Mouse (Mus musculus): ENCODE data around the gene Raver1. TPM values are rescaled to one million over a fixed set of nuclear protein-coding genes. Genes with fewer than 3 reads are reported as not detected.
"Not testable (repeated sequence)": the region's sequence is repeated elsewhere in the genome, so short reads cannot be mapped to it uniquely, and the experiment has no call there.

The Raver1 gene
- polyA plus RNA-seq, 1 experiment from 2014 or later, result 60.8 TPM

DNA sequence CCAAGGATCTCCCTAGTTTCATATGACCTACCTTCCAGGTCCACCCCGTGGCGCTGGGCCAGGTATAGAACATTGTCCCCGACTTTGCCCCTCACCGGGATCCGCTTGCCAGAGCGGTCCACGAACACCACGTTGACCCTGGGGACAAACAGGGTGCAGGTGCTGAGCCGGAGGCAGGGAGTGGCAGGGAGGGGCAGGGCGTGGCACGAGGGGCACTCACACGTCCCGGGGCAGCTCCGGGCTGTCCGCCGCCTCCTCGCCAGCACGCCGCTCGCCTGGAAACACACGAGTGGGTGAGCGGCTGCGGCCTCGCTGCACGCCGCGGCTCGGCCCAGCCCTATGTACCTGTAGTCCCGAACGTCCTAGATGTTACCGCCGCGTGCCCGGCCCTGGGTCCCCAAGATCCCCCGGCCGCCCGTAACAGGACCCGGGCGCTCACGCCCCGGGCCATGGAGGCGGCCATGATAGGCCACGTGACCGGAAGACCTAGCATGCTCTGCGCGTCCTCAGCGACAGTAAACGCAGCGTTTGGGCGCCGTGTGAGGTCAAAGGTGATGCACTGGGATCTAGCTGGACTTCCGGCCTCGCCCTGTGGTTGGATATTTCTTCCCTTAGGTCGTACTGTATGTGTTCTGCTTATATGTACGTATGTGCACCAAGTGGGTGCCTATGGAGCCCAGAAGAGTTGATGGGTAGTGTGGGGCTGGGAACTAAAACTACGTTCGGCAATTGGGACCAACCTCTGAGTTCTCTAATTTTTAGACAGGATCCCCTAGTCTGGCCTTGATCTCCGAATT lies 18.6 kb downstream of the Raver1 start, which contains the start of the genes Gm49373 and Fdx1l:
Gene Gm49373, minus strand, starts transcription at position 53 of the 797 bp plus-strand sequence.
Gene Fdx1l, minus strand, starts transcription at position 571 of the 797 bp plus-strand sequence.
- H3K4me1 ChIP-seq (replicated peaks), result peaks cover 9% of the 10 kb centered on the region
- peaks cover 60% of the 10 kb centered on the region for H3K36me3 ChIP-seq
- no peaks in the 10 kb centered on the region for H3K27me3 ChIP-seq

DNA sequence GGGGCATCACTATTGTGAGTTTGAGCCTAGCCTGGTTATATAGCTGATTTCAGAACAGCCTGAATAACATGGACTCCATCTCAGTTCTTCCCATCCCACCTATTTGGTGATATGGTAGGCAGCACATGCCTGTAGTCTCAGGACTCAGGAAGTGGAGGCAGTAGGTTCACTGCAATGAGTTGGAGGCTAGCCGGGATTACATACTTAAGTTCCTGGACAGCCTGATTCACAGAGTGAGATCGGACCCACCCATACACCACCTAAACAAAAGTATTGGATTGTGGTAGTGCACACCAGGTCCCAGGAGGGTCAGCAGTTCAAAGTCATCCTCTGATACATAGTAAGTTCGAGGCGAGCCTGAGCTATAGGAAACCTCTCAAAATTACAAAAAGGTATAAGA lies 19.2 kb downstream of the Raver1 start:
- Histone ChIP-seq H3K4me3 (replicated peaks) (peak overlapping the region; percentile 87), H3K4me2 (peak overlapping the region; percentile 80), H3K27me3 (no peaks in the 10 kb centered on the region), H3K27ac (0 out of 2 replicates have a peak overlapping the region, but pooled peaks have one; percentile 29), H3K4me1 (replicated peaks) (peaks cover 9% of the 10 kb centered on the region), H3K9me3 (no peaks in the 10 kb centered on the region), H3K9ac (replicated peaks) (peak overlapping the region; percentile 88), H3K36me3 (peaks cover 60% of the 10 kb centered on the region)
- no peak for ATAC-seq (ENCODE audit: insufficient number of reproducible peaks, insufficient read depth, low FRiP score, low TSS enrichment, low read depth)
- WGBS, result 14% methylated on average over 4 of the region's 4 CpGs

More for the DNA sequence above, 18.6 kb downstream of the Raver1 start, which contains the start of the genes Gm49373 and Fdx1l:
- Histone ChIP-seq H3K4me2 (peak within 1 kb of the TSS; percentile 80), H3K9ac (replicated peaks) (peak within 1 kb of the TSS; percentile 88), H3K4me3 (replicated peaks) (peak within 1 kb of the TSS; percentile 87), H3K27ac (peak within 1 kb of the TSS; percentile 62), H3K9me3 (no peaks in the 10 kb centered on the region)
- ATAC-seq (ENCODE audit: insufficient number of reproducible peaks, insufficient read depth, low FRiP score, low TSS enrichment, low read depth), result peak; percentile 88
- 3% methylated on average over 57 of the region's 58 CpGs for WGBS

DNA sequence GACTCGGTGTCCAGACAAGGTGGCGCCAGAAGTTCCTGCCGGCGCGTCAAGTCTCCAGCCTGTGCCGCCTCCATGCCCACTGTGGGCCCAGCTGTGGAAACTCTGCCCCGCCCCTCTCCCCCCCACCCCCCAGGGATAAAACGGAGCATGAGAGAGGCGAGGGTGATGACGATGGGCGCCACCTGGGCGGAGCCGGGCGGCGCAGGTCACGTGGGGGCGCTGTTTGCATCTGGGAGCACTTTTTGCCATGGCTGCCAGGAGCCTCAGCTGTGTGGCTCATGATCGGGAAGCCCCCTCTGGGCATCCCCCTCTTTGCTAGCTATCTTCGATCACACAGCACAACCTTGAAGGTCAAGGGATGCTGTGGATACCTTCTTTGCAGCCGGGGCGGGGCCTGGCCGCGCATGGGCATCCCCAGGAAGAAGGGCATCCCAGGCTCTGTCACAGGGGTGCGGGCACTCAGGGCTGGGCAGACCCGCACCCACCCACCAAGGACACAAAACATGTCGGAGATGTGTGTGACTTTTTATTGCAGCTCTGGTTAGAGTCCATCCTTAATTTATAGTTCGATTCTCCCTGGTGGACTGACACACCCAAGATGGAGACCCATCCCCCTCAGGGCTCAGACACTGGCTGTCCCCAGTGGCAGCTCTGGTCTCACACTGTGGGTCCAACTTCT lies 24.7 kb downstream of the Raver1 start, which contains the start of gene Zglp1:
Gene Zglp1, minus strand, starts transcription at position 88 of the 679 bp plus-strand sequence.
- Histone ChIP-seq H3K27ac (no peak within 1 kb of the TSS), H3K4me1 (replicated peaks) (peaks cover 3% of the 10 kb centered on the region), H3K9ac (replicated peaks) (no peak within 1 kb of the TSS), H3K27me3 (no peaks in the 10 kb centered on the region), H3K4me2 (no peak within 1 kb of the TSS), H3K4me3 (replicated peaks) (no peak within 1 kb of the TSS), H3K9me3 (no peaks in the 10 kb centered on the region), H3K36me3 (peaks cover 64% of the 10 kb centered on the region)
- 82% methylated on average over 27 of the region's 27 CpGs for WGBS
- no peak for ATAC-seq (ENCODE audit: insufficient number of reproducible peaks, insufficient read depth, low FRiP score, low TSS enrichment, low read depth)

DNA sequence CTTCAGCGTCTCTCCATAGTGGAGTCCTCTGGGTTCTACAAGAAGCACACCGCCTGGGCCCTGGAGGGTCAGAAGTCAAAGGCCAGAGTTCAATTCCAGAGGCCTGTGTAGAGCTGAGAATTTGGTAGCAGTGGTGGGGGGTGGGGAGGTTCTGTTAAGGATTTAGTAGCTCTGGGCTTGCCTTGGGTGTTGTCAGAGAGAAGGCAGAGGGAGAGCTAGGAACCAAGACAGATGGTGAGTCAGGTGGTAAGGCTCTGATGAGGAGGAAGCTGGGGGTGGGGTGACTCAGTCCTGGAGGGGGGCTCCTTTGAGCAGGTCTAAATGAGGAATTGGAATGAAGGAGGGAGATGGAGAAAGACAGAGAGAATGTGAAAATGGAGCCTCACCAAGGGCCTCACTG lies 28.9 kb downstream of the Raver1 start:
- H3K27ac ChIP-seq, result no peak overlapping the region
- H3K36me3 ChIP-seq, result peaks cover 51% of the 10 kb centered on the region
- H3K27me3 ChIP-seq, result no peaks in the 10 kb centered on the region
- H3K9me3 ChIP-seq, result no peaks in the 10 kb centered on the region
- ATAC-seq (ENCODE audit: insufficient number of reproducible peaks, insufficient read depth, low FRiP score, low TSS enrichment, low read depth), result no peak
- no peak overlapping the region for H3K4me3 ChIP-seq (replicated peaks)
- WGBS, result 79% methylated on average over 2 of the region's 2 CpGs
- no peaks in the 10 kb centered on the region for H3K4me1 ChIP-seq (replicated peaks)
- no peak overlapping the region for H3K4me2 ChIP-seq
- H3K9ac ChIP-seq (replicated peaks), result no peak overlapping the region

DNA sequence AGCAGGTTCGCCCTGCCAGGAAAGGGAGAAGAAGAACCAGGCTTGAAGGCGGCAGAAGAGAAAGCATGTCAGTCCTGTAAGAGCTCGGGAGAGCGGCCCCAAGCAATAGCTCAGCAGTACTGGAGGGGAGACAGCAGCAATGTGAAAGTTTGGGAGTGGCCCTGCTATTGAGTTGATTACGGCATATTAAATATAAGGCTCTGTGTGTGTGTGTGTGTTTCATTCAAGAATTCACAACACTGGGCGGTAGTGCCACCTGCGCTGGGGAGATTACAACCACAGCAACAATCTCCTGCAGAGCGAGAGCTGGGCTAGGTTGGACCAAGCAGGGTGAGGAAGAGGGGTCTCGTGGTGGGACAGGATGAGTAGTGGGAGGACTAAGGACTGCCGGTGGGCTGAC lies 40.2 kb downstream of the Raver1 start:
- Histone ChIP-seq H3K4me2 (no peak overlapping the region), H3K36me3 (no peaks in the 10 kb centered on the region), H3K4me3 (replicated peaks) (no peak overlapping the region), H3K9ac (replicated peaks) (no peak overlapping the region), H3K9me3 (no peaks in the 10 kb centered on the region; the same call in 1 of the 2 replicates), H3K27ac (no peak overlapping the region), H3K27me3 (no peaks in the 10 kb centered on the region), H3K4me1 (replicated peaks) (no peaks in the 10 kb centered on the region)
- no peak for ATAC-seq (ENCODE audit: insufficient number of reproducible peaks, insufficient read depth, low FRiP score, low TSS enrichment, low read depth)
- WGBS, result 64% methylated on average over 10 of the region's 10 CpGs

DNA sequence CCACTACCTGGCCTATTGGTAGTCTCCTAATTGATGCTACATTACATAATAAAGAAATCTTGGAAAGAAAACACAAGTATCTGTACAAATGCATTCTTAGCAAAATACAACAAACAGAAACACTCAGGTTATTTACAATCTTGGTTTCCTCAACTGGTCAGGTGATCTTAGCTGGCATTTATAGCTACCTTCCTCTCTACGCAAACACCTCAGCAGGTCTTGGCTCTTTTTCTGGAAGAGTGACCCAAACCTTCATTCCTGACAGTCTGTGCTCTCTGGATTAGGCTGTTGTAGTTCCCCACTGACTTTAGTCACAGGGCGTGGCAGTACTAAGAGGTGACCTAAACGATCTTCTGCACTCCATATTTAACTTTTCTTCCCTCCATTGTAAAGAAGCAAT lies 46.6 kb downstream of the Raver1 start:
- Histone ChIP-seq H3K9ac (replicated peaks) (no peak overlapping the region), H3K9me3 (no peaks in the 10 kb centered on the region; the same call in 1 of the 2 replicates)
- WGBS, result 82% methylated on average over 3 of the region's 3 CpGs

DNA sequence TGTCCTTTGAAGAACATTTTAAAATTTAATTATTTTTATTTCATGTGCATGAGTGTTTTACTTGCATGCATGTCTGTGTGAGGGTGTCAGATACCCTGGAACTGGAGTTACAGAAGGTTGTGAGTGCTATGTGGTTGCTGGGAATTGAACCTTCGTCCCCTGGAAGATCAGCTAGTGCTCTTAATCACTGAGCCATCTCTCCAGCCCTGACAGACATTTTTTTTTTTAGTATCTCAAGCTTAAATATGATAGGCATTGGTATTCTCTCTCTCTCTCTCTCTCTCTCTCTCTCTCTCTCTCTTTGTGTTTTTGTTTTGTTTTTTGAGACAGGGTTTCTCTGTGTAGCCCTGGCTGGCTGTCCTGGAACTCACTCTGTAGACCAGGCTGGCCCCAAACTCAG lies 47.0 kb downstream of the Raver1 start:
- not testable (repeated sequence) for H3K27ac ChIP-seq; H3K4me1 ChIP-seq (replicated peaks); H3K4me3 ChIP-seq (replicated peaks); H3K4me2 ChIP-seq; H3K36me3 ChIP-seq; H3K9me3 ChIP-seq; H3K9ac ChIP-seq (replicated peaks); ATAC-seq (ENCODE audit: insufficient number of reproducible peaks, insufficient read depth, low FRiP score, low TSS enrichment, low read depth)
- peaks cover 16% of the 10 kb centered on the region for H3K27me3 ChIP-seq
- 73% methylated on average over 1 of the region's 1 CpGs for WGBS

More for the DNA sequence above, 46.6 kb downstream of the Raver1 start:
- Histone ChIP-seq H3K36me3 (no peaks in the 10 kb centered on the region), H3K4me2 (no peak overlapping the region), H3K27me3 (peaks cover 11% of the 10 kb centered on the region), H3K4me1 (replicated peaks) (0 out of 2 replicates have a peak, but pooled peaks cover 2% of the 10 kb centered on the region), H3K27ac (no peak overlapping the region), H3K4me3 (replicated peaks) (no peak overlapping the region)
- no peak for ATAC-seq (ENCODE audit: insufficient number of reproducible peaks, insufficient read depth, low FRiP score, low TSS enrichment, low read depth)

DNA sequence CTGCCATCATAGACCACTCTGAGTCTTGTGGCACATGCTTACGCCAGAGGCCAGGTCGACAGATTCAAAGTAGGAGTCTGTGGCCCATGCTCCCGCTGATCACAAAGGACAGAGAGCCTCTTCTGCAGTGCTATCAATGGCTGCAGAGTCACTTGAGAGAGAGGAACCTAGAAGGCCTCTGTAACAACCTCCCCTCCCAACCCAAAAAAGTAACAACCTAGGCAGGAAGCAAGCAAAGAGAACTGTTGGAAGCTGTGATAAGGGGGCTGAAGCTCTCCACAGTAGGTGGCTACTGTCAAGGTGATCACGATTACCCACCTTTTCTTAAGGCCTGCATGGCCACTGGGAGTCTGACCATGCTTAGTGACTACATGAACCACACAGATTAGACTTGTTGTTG lies 48.2 kb downstream of the Raver1 start:
- H3K4me2 ChIP-seq, result no peak overlapping the region
- WGBS, result 78% methylated on average over 4 of the region's 4 CpGs

DNA sequence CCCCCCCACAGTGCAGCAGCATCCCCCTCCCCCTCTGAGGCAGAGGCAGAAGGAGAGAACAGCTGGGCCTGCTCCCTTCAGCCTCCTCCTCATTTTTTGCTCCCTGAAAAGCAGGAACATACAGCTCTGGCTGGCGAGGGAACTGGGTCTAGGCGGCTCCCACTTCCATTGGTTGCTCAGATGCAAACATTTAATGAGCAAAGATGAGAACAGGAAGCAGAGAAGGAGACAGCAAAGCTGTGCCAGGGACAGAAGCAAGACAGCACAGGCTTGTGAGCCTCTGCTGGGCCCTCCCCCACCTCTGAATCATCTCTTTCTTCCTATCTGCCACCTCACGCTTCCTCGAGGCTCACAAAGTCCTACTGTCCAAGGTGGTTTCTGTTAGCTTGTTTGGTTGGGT lies 50.5 kb downstream of the Raver1 start:
- peaks cover 16% of the 10 kb centered on the region for H3K4me1 ChIP-seq (replicated peaks)
- H3K9me3 ChIP-seq, result peaks cover 5% of the 10 kb centered on the region; the same call in 1 of the 2 replicates

More for the DNA sequence above, 48.2 kb downstream of the Raver1 start:
- Histone ChIP-seq H3K4me3 (replicated peaks) (no peak overlapping the region), H3K27me3 (peaks cover 28% of the 10 kb centered on the region), H3K4me1 (replicated peaks) (0 out of 2 replicates have a peak, but pooled peaks cover 2% of the 10 kb centered on the region), H3K9ac (replicated peaks) (no peak overlapping the region), H3K9me3 (peaks cover 5% of the 10 kb centered on the region; the same call in 1 of the 2 replicates), H3K36me3 (no peaks in the 10 kb centered on the region), H3K27ac (no peak overlapping the region)
- ATAC-seq (ENCODE audit: insufficient number of reproducible peaks, insufficient read depth, low FRiP score, low TSS enrichment, low read depth), result no peak

DNA sequence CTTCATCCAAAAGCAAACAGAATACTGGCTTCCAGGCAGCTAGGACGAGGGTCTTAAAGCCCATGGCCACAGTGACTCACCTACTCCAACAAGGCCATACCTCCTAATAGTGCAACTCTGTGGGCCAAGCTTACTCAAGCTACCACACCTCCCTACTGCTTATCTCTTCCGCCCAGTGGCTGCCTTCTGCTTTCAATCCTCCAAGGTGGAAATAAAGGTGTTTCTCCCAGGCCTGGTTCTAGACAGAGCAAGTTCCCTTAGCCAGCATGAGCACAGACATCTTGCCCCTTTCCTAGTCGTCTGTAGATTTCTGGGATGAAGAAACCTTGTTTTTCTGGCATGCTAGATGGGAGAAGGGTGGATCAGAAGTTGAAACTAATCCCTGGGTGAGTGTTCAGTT lies 52.0 kb downstream of the Raver1 start:
- Histone ChIP-seq H3K27me3 (peaks cover 66% of the 10 kb centered on the region), H3K36me3 (no peaks in the 10 kb centered on the region), H3K9me3 (peaks cover 5% of the 10 kb centered on the region; the same call in 1 of the 2 replicates), H3K9ac (replicated peaks) (no peak overlapping the region), H3K27ac (no peak overlapping the region), H3K4me2 (no peak overlapping the region), H3K4me1 (replicated peaks) (peaks cover 17% of the 10 kb centered on the region), H3K4me3 (replicated peaks) (no peak overlapping the region)
- 70% methylated on average over 3 of the region's 3 CpGs for WGBS
- no peak for ATAC-seq (ENCODE audit: insufficient number of reproducible peaks, insufficient read depth, low FRiP score, low TSS enrichment, low read depth)

More for the DNA sequence above, 50.5 kb downstream of the Raver1 start:
- Histone ChIP-seq H3K9ac (replicated peaks) (no peak overlapping the region), H3K27ac (no peak overlapping the region), H3K4me3 (replicated peaks) (no peak overlapping the region), H3K4me2 (no peak overlapping the region), H3K27me3 (peaks cover 51% of the 10 kb centered on the region), H3K36me3 (no peaks in the 10 kb centered on the region)
- 50% methylated on average over 4 of the region's 4 CpGs for WGBS
- ATAC-seq (ENCODE audit: insufficient number of reproducible peaks, insufficient read depth, low FRiP score, low TSS enrichment, low read depth), result no peak

DNA sequence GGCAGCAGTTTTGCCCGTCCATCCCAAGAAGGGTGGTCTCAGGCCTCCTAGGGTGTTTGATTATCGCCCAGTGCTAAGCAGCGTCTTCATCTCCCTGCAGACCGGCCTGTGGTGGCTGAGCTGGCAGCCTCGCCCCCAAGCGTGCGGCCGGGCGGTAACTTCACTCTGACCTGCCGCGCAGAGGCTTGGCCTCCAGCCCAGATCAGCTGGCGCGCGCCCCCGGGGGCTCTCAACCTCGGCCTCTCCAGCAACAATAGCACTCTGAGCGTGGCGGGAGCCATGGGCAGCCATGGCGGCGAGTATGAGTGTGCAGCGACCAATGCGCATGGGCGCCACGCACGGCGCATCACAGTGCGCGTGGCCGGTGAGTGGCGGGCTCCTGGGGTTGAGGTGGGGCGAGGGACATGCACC lies 54.3 kb downstream of the Raver1 start:
- peak overlapping the region; percentile 65 for H3K4me2 ChIP-seq
- H3K36me3 ChIP-seq, result no peaks in the 10 kb centered on the region
- H3K9me3 ChIP-seq, result peaks cover 5% of the 10 kb centered on the region; the same call in 1 of the 2 replicates
- peak overlapping the region; percentile 40 for H3K4me3 ChIP-seq (replicated peaks)
- H3K27me3 ChIP-seq, result peaks cover 88% of the 10 kb centered on the region
- H3K9ac ChIP-seq (replicated peaks), result peak overlapping the region; percentile 57
- no peak overlapping the region; the same call in 1 of the 2 replicates for H3K27ac ChIP-seq
- H3K4me1 ChIP-seq (replicated peaks), result peaks cover 34% of the 10 kb centered on the region
- ATAC-seq (ENCODE audit: insufficient number of reproducible peaks, insufficient read depth, low FRiP score, low TSS enrichment, low read depth), result no peak
- 2% methylated on average over 31 of the region's 31 CpGs for WGBS

Measured in limb, embryonic 12.5 days (tissue).